Mouse (Mus musculus) B cell, adult 62 days (primary cell): ENCODE measurements around the gene Olfr1030. TPM values are rescaled to one million over a fixed set of nuclear protein-coding genes. Genes with fewer than 3 reads are reported as not detected.

Experiments used
- total RNA-seq: library from RNA; stranded (reverse); gene quantifications from 4 replicates; pipeline ENCODE4 v1.2.4, GENCODE M21; 2023

Olfr1030 gene
- total RNA-seq: not detected in 4 replicates

DNA sequence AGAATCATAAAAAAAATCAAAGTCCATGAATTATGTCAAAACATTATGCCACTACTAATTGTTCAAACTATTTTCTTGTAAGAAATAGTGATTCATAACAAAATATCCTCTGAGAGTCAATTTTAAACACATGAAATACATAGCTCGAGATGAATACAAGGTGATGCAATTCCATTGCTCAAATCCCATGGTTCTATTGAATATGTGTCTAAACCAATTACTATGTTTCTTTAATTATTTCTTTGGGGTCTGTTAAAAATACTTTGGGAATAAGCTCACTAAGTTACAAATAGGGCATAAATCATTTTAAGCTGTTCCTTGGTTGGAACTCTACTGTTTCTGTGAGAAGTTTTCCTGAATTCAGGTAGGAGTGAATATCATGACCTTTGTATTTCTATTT, at the start of gene Olfr1030:
Olfr1030 (plus strand) TSS at position 301 of the 400 bp plus-strand sequence.

DNA sequence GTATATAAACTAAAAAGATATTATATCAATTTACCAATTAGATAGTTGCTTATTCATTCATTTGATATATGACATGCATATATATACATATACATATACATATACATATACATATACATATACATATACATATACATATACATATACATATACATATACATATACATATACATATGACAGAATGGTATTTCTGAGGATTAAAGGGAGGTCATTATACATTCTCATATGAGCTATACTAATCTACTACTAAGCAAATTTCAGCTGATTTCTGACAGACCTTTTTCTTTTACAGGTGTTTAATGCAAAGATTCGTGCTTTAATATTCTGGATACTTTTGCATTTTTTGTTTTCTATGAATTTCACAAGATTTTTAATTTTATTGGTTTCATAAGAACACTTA, 28.9 kb upstream of the Olfr1030 start, which contains the start of gene Olfr1028:
Olfr1028 (plus strand) TSS at position 301 of the 400 bp plus-strand sequence.

DNA sequence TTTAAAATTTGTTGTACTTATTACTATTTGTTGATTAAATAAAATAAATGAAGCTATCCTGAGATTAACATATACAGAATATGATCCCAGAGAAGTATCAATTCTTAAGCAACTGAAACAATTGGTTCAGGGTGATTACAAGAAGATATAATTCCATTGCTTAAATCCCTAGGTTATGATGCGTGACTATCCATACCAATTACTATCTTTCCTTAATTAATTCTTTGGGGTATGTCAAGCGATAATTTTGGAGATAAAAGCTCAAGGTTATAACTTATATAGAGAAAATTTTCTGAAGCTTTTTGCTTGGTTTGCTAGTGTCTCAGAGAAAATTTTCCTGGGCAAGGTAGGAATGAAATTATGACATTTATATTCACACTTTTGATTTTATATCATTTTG, 5.5 kb upstream of the Olfr1030 start, which contains the start of gene Olfr1029:
Olfr1029 (plus strand) TSS at position 301 of the 400 bp plus-strand sequence.

DNA sequence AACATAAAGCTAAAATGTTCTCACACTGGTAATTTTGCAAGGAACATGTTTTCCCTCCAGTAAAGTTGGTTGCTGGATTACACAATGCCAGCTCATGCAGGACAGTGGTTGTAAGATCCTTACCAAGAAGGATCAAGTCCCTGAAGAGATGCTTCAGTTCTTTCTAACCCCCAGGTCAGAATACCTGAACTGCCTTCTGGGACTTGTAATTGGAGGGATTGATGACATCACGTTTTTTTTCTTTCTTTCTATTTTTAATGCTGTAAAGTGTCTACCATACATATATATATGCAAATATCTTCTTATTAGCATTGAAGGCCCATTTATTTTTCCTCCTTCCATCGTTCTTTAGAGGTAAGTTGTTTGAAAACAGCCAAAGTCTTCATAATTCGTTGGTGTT, 10.9 kb downstream of the Olfr1030 start, which contains the start of gene Olfr1031:
Olfr1031 (plus strand) TSS at position 301 of the 400 bp plus-strand sequence.

DNA sequence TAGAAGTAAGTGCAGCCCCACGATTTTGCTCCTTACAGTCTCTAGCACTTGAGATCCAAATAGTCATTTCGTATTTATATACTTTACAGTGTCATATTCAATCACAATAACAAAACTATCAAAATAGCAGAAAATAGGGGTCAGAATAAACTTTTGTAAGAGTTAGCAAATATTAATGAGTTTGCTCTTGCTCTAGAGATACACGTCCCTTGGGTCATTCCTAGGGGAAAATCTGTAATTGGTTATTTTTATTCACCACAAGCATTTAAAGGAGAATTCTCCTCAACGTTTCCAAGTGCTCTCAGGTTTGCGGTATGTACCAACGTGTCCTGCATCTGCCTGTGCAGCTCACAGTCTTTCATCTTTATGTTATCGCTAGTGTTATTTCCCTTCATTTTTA, 26.2 kb downstream of the Olfr1030 start, which contains the start of gene Olfr1032:
Olfr1032 (plus strand) TSS at position 301 of the 400 bp plus-strand sequence.

DNA sequence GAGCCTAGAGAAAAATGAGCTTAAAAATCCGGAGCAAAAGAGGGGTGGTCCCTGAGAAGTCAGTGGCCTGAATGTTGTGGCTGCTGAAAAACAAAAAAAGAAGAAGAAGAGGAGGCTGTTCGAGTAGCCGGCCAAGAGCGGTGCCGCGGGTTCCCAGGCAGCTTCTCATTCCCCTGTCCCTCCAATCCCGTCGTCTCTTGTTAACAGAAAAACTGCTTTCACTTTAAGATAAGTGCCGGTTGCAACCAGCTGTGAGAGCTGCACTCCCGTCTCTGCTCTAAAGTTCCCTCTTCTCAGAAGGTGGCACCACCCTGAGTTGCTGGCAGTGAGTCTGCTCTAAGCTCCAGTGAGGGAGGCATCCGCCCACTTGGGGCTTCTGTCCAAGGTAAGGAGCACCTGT, 41.3 kb downstream of the Olfr1030 start, which contains the start of gene Olfr1033:
Olfr1033 (plus strand) TSS at position 228 of the 400 bp plus-strand sequence.

Other genes with a start within 250 kb of the Olfr1030 start
- not detected in 4 replicates for gene Olfr1012, start 216.5 kb upstream of the Olfr1030 start, total RNA-seq
- gene Olfr1013, start 212.2 kb upstream of the Olfr1030 start, total RNA-seq: not detected in 4 replicates
- not detected in 4 replicates for gene Olfr1014, start 206.6 kb upstream of the Olfr1030 start, total RNA-seq
- not detected in 4 replicates for gene Olfr1015, start 197.3 kb upstream of the Olfr1030 start, total RNA-seq
- not detected in 4 replicates for gene Olfr1016, start 176.7 kb upstream of the Olfr1030 start, total RNA-seq
- not detected in 4 replicates for gene Olfr1018, start 160.8 kb upstream of the Olfr1030 start, total RNA-seq
- not detected in 4 replicates for gene Olfr1019, start 133.8 kb upstream of the Olfr1030 start, total RNA-seq
- not detected in 4 replicates for gene Olfr1020, start 132.2 kb upstream of the Olfr1030 start, total RNA-seq
- not detected in 4 replicates for gene Olfr1022, start 110.7 kb upstream of the Olfr1030 start, total RNA-seq
- gene Olfr1023, start 93.6 kb upstream of the Olfr1030 start, total RNA-seq: not detected in 4 replicates
- gene Olfr1024, start 74.2 kb upstream of the Olfr1030 start, total RNA-seq: not detected in 4 replicates
- gene Olfr1025-ps1, start 64.1 kb upstream of the Olfr1030 start, total RNA-seq: not detected in 4 replicates
- gene Olfr1026, start 57.7 kb upstream of the Olfr1030 start, total RNA-seq: not detected in 4 replicates
- 0.15 TPM in 1 of 4 replicates, not detected in the others for gene Olfr1028, start 28.8 kb upstream of the Olfr1030 start, total RNA-seq
- gene Olfr1029, start 5.4 kb upstream of the Olfr1030 start, total RNA-seq: not detected in 4 replicates
- not detected in 4 replicates for gene Olfr1031, start 11.0 kb downstream of the Olfr1030 start, total RNA-seq
- not detected in 4 replicates for gene Olfr1032, start 26.3 kb downstream of the Olfr1030 start, total RNA-seq
- not detected in 4 replicates for gene Olfr1033, start 41.4 kb downstream of the Olfr1030 start, total RNA-seq
- not detected in 4 replicates for gene Olfr1034, start 66.6 kb downstream of the Olfr1030 start, total RNA-seq
- gene Olfr1036, start 94.7 kb downstream of the Olfr1030 start, total RNA-seq: not detected in 4 replicates
- gene Olfr1037, start 108.1 kb downstream of the Olfr1030 start, total RNA-seq: not detected in 4 replicates
- not detected in 4 replicates for gene Olfr1039, start 156.7 kb downstream of the Olfr1030 start, total RNA-seq
- not detected in 4 replicates for gene Olfr1040, start 167.5 kb downstream of the Olfr1030 start, total RNA-seq
- not detected in 4 replicates for gene Olfr1042, start 182.6 kb downstream of the Olfr1030 start, total RNA-seq
- not detected in 4 replicates for gene Olfr1043, start 188.2 kb downstream of the Olfr1030 start, total RNA-seq
- gene Olfr1044, start 198.5 kb downstream of the Olfr1030 start, total RNA-seq: not detected in 4 replicates
- not detected in 4 replicates for gene Olfr52, start 206.4 kb downstream of the Olfr1030 start, total RNA-seq
- not detected in 4 replicates for gene Olfr1045, start 223.7 kb downstream of the Olfr1030 start, total RNA-seq
- gene Olfr1046, start 240.0 kb downstream of the Olfr1030 start, total RNA-seq: not detected in 4 replicates